Mouse (Mus musculus): ENCODE data around the gene Vmn1r184. TPM values are rescaled to one million over a fixed set of nuclear protein-coding genes. Genes with fewer than 3 reads are reported as not detected.
"Not testable (repeated sequence)": the region's sequence is repeated elsewhere in the genome, so short reads cannot be mapped to it uniquely, and the experiment has no call there.

The Vmn1r184 gene
- not detected for total RNA-seq (2021)

GRCm38 (mm10) chr7:26260034-26260433 lies at the start of gene Vmn1r184:
Vmn1r184 (plus strand) TSS chr7:26260334.
- not testable (repeated sequence) for DNase-seq

- not testable (repeated sequence) for DNase-seq
Observed at GRCm38 (mm10) chr7:26303429-26304166, 43.5 kb downstream of the Vmn1r184 start.

GRCm38 (mm10) chr7:26306926-26307325 lies 46.8 kb downstream of the Vmn1r184 start, which contains the start of gene Cyp2a4:
Cyp2a4 (plus strand) TSS chr7:26307169.
- not testable (repeated sequence) for DNase-seq

- DNase-seq, result not testable (repeated sequence)
Observed at GRCm38 (mm10) chr7:26311786-26312185, 51.7 kb downstream of the Vmn1r184 start.

- DNase-seq, result not testable (repeated sequence)
Observed at GRCm38 (mm10) chr7:26315194-26315593, 55.1 kb downstream of the Vmn1r184 start.

- not testable (repeated sequence) for DNase-seq
Observed at GRCm38 (mm10) chr7:26315809-26316208, 55.7 kb downstream of the Vmn1r184 start.

Other genes with a start within 250 kb of the Vmn1r184 start
- not detected for gene Cyp2b13, start 198.8 kb upstream of the Vmn1r184 start, total RNA-seq (2021)
- gene Cyp2b9, start 86.9 kb upstream of the Vmn1r184 start, total RNA-seq (2021), result not detected
- not detected for gene Cyp2a4, start 46.8 kb downstream of the Vmn1r184 start, total RNA-seq (2021)
- not detected for gene Nlrp9c, start 143.4 kb downstream of the Vmn1r184 start, total RNA-seq (2021)
- not detected for gene Nlrp4a, start 174.8 kb downstream of the Vmn1r184 start, total RNA-seq (2021)

All from layer of hippocampus, postnatal 36 days (tissue).